ENCODE assay signal across 27 mouse cellular contexts in genomic region chr7:54340532-54340931, GRCm38 (mm10).
A peak's percentile ranks its signal among the peaks of the same experiment; 100 is the strongest.
DNase-seq lines count a peak whose midpoint lies in the region; ATAC-seq lines count a peak whose summit lies in the region.
"Had no signal": no experiment of that assay in that cellular context is flagged by ENCODE, and none has a peak within 500 bp of the region (broad histone marks: within the 10 kb centered on the region; RNA-seq: fewer than 3 reads in every experiment).

No protein-coding gene starts in this region.

- ATAC-seq in forebrain, embryonic 15.5 days (replicated peaks), result peak; percentile 81
- no peak for ATAC-seq in forebrain, embryonic 11.5 days (replicated peaks; ENCODE audit: low FRiP score)
- ATAC-seq in forebrain, embryonic 16.5 days, result peak; percentile 90
- no peak for ATAC-seq in monocyte, adult 5-6 weeks (replicated peaks; ENCODE audit: insufficient number of reproducible peaks, low FRiP score, low TSS enrichment, poor library complexity, severe bottlenecking)
- ATAC-seq: CD4-positive, CD25-positive, alpha-beta regulatory T cell, adult 4 months; hindbrain, postnatal 0 days; inflammation-experienced regulatory T-cells, adult 6 months; intestine, embryonic 16.5 days had no signal

- H3K4me2 ChIP-seq in forebrain, embryonic 15.5 days (replicated peaks), result no peak overlapping the region
- no peak overlapping the region for H3K4me2 ChIP-seq in forebrain, embryonic 11.5 days (ENCODE audit: low read depth, low read length, severe bottlenecking)
- no peak overlapping the region for H3K4me2 ChIP-seq in forebrain, embryonic 16.5 days (ENCODE audit: low read length)
- H3K4me2 ChIP-seq: embryonic facial prominence, embryonic 12.5 days; embryonic facial prominence, embryonic 15.5 days; heart, embryonic 13.5 days; hindbrain, embryonic 14.5 days had no signal

- H3K9ac ChIP-seq in forebrain, embryonic 15.5 days (replicated peaks), result no peak overlapping the region
- H3K9ac ChIP-seq in forebrain, embryonic 11.5 days (ENCODE audit: low read length), result no peak overlapping the region
- no peak overlapping the region for H3K9ac ChIP-seq in forebrain, embryonic 16.5 days (replicated peaks; ENCODE audit: low read depth, low read length)
- H3K9ac ChIP-seq: embryonic facial prominence, embryonic 12.5 days; embryonic facial prominence, embryonic 15.5 days; heart, embryonic 13.5 days; hindbrain, embryonic 14.5 days had no signal

- H3K27ac ChIP-seq in forebrain, embryonic 15.5 days (replicated peaks), result no peak overlapping the region
- H3K27ac ChIP-seq in forebrain, embryonic 11.5 days (ENCODE audit: low read depth, low read length), result no peak overlapping the region
- no peak overlapping the region for H3K27ac ChIP-seq in forebrain, embryonic 16.5 days (ENCODE audit: low read length)
- H3K27ac ChIP-seq: embryonic facial prominence, embryonic 12.5 days; embryonic facial prominence, embryonic 15.5 days; heart, adult 2 months; heart, embryonic 10.5 days; heart, embryonic 13.5 days; hindbrain, embryonic 14.5 days; hindbrain, postnatal 0 days had no signal

- DNase-seq in forebrain, embryonic 11.5 days (ENCODE audit: low spot score), result no peak
- DNase-seq in layer of hippocampus, adult 8-10 months (ENCODE audit: low spot score in 2 of 2), result peak; percentile 4 to 6
- no peak for DNase-seq in layer of hippocampus, postnatal 10 days (ENCODE audit: low spot score in 2 of 2)
- DNase-seq in adrenal gland, postnatal 14 days, result no peak
- DNase-seq: adrenal gland, adult 2 months; adrenal gland, postnatal 25 days; cerebellum, adult 11 months; cerebellum, adult 2 months; cerebellum, adult 9-11 months; cerebellum, postnatal 25 days; gastrocnemius, postnatal 10 days; gastrocnemius, postnatal 36 days; heart, adult 2 months; heart, postnatal 14 days; heart, postnatal 4 days had no signal

- H3K36me3 ChIP-seq in forebrain, embryonic 15.5 days, result no peaks in the 10 kb centered on the region
- no peaks in the 10 kb centered on the region for H3K36me3 ChIP-seq in forebrain, embryonic 11.5 days (ENCODE audit: control insufficient read depth, insufficient read depth, low read length)
- H3K36me3 ChIP-seq in forebrain, embryonic 16.5 days (ENCODE audit: control insufficient read depth, insufficient read depth), result no peaks in the 10 kb centered on the region
- H3K36me3 ChIP-seq: embryonic facial prominence, embryonic 12.5 days; embryonic facial prominence, embryonic 15.5 days; heart, embryonic 10.5 days; heart, embryonic 13.5 days had no signal

- H3K27me3 ChIP-seq in forebrain, embryonic 15.5 days, result no peaks in the 10 kb centered on the region
- H3K27me3 ChIP-seq in forebrain, embryonic 11.5 days (ENCODE audit: control insufficient read depth, insufficient read depth, low read length), result no peaks in the 10 kb centered on the region
- no peaks in the 10 kb centered on the region for H3K27me3 ChIP-seq in forebrain, embryonic 16.5 days (replicated peaks; ENCODE audit: control insufficient read depth, insufficient read depth, low read length)
- H3K27me3 ChIP-seq: embryonic facial prominence, embryonic 12.5 days; embryonic facial prominence, embryonic 15.5 days; heart, embryonic 13.5 days had no signal

- peaks cover 7% of the 10 kb centered on the region for H3K4me1 ChIP-seq in forebrain, embryonic 15.5 days
- no peaks in the 10 kb centered on the region for H3K4me1 ChIP-seq in forebrain, embryonic 11.5 days (replicated peaks; ENCODE audit: control insufficient read depth, insufficient read depth, low read length)
- 0 out of 2 replicates have a peak, but pooled peaks cover 4% of the 10 kb centered on the region for H3K4me1 ChIP-seq in forebrain, embryonic 16.5 days (replicated peaks; ENCODE audit: control insufficient read depth, insufficient read depth, low read length)
- H3K4me1 ChIP-seq: embryonic facial prominence, embryonic 12.5 days; embryonic facial prominence, embryonic 15.5 days; heart, embryonic 10.5 days; heart, embryonic 13.5 days had no signal

- no peaks in the 10 kb centered on the region for H3K9me3 ChIP-seq in forebrain, embryonic 15.5 days
- no peaks in the 10 kb centered on the region for H3K9me3 ChIP-seq in forebrain, embryonic 11.5 days (ENCODE audit: control insufficient read depth, low read length)
- H3K9me3 ChIP-seq in forebrain, embryonic 16.5 days (ENCODE audit: control insufficient read depth, low read length), result no peaks in the 10 kb centered on the region
- H3K9me3 ChIP-seq: embryonic facial prominence, embryonic 12.5 days; embryonic facial prominence, embryonic 15.5 days; heart, embryonic 10.5 days; heart, embryonic 13.5 days had no signal

- no peak overlapping the region for H3K4me3 ChIP-seq in forebrain, embryonic 15.5 days
- no peak overlapping the region for H3K4me3 ChIP-seq in forebrain, embryonic 11.5 days (ENCODE audit: low read depth, low read length)
- H3K4me3 ChIP-seq in forebrain, embryonic 16.5 days (replicated peaks; ENCODE audit: low read length), result no peak overlapping the region
- H3K4me3 ChIP-seq: embryonic facial prominence, embryonic 12.5 days; embryonic facial prominence, embryonic 15.5 days; heart, adult 2 months; heart, embryonic 10.5 days; heart, embryonic 13.5 days had no signal

- WGBS in forebrain, embryonic 15.5 days, result 67% methylated on average over 1 of the region's 1 CpGs
- 89% methylated on average over 1 of the region's 1 CpGs for WGBS in forebrain, embryonic 11.5 days
- 45% methylated on average over 1 of the region's 1 CpGs for WGBS in forebrain, embryonic 16.5 days

Comparison
In these comparisons a context has a peak if more than half of its experiments do, and no peak if none do; other contexts are left out.
1. ATAC-seq: peak in forebrain, embryonic 15.5 days (single experiment) and forebrain, embryonic 16.5 days (single experiment); none in forebrain, embryonic 11.5 days (single experiment) and monocyte, adult 5-6 weeks (single experiment).
2. DNase-seq: peak in layer of hippocampus, adult 8-10 months (2 of 2); none in forebrain, embryonic 11.5 days (single experiment), layer of hippocampus, postnatal 10 days (0 of 2) and adrenal gland, postnatal 14 days (single experiment).